Mouse (Mus musculus): Measurements from ENCODE around the gene Gcsh.

Gcsh gene

DNA sequence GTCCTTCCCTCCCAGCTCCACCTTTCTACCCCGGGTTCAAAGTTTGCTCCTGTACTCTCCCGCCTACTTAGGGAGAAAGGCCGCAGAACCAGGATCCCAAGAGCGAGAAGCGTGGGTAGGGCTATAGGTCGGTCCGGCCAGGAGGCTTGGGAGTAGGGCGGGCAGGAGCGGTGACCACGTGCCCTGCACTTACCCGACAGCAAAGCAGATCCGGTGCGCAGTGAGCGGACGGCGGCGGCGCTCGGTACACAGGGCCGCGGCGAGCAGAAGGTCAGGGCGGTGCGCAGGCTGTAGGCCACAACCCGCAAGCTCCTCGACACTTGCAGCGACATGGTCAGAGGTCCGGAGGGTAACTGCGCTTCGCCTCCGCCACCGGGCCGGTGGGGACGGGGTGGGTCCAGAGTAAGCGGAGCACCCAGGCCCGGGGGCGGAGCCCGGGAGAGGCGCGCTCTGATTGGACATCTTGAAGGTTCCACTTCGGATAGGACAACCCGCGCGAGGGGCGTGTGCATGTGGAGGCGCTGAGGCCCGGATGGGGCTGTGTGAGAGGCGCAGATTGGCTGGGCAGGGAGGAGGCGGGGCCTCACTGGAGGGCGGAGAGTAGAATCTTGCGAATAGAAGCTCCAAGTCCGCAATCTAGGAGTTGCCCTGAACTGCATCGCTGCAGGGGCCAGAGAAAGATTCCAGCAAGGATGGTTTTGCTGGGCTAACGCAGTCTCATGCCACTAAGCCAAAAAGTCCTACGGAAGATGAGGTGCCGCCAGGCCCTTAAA is at the start of gene Gcsh:
Gcsh (minus strand) TSS at position 443 of the 773 bp plus-strand sequence.
- DNase-seq (ENCODE audit: low read depth, low spot score), result peak; percentile 94

DNA sequence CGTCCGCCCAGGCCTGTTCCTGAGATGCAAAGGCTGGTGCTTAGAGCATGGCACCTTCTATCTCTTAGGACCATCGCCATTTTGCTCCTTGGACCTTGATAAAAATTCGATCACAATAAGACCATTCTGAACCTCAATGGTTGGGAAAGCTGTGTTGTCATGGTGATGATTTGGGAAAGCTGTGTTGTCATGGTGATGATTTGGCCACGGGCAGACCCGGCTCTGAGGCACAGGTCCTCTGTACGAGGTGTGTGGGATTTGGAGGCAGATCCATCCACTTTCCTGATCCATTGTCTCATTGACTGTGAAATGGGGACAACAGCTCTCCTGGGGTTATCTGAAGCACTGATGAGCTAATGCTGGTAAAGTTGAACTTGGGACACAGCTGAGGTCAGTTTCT is 46.5 kb upstream of the Gcsh start:
- no peak for DNase-seq (ENCODE audit: low read depth, low spot score)

- no peak for DNase-seq (ENCODE audit: low read depth, low spot score)
Measured at GRCm38 (mm10) chr8:117037374-117037935, 44.1 kb upstream of the Gcsh start.

GRCm38 (mm10) chr8:117033393-117033792 is 40.1 kb upstream of the Gcsh start:
- no peak for DNase-seq (ENCODE audit: low read depth, low spot score)

GRCm38 (mm10) chr8:117032609-117033008 is 39.3 kb upstream of the Gcsh start:
- DNase-seq (ENCODE audit: low read depth, low spot score), result no peak

GRCm38 (mm10) chr8:117031476-117031875 is 38.1 kb upstream of the Gcsh start:
- DNase-seq (ENCODE audit: low read depth, low spot score), result no peak

- no peak for DNase-seq (ENCODE audit: low read depth, low spot score)
Measured at GRCm38 (mm10) chr8:117028686-117029085, 35.3 kb upstream of the Gcsh start.

DNA sequence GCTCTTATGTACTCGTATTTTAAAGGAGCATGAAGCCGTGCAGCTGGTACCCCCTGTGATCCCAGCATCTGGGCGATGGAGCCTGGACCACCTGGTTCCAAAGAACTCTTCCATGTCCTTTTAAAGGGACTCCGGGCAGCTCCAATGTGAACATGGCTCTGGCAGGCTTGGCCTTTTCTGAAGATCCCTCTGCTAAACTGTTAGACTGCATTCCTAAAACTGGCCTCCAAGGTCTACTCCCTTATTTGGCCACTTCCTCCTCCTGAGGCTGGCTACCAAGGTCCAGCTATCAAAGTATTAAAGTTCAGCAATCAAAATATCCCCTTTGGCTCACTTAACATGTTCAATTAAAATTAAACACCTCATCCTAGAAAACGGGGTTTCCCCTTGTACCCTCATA is 34.3 kb upstream of the Gcsh start:
- no peak for DNase-seq (ENCODE audit: low read depth, low spot score)

DNA sequence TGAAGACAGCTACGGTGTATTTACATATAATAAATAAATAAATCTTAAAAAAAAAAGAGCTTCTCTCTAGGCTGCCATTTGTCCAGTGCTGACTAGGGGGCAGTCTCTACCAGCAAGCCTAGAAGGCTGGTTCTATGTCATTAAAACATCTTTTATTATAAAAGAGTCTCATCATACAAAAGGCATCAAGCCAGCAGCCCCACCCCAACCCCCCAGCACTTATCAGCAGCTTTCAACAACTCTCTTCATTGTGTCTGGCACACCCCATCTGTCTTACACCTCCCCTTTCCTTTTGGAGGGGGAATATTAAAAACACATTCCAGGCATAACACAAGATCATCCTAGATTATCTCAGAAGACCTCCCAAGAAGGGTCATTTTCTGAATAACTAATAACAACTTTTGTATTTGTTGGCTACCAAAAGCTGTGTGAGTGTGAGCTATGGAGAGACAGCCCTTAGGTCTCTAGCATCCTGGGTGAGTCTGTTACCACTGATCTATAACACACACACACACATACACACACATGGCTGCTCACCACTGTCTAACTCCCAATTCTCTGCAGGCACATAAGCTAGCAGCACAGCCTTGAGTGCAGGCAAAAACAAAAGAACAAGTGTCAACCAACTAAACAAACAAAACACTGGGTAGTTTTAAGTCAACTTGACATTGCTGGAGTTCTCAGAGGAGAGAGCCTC is 29.1 kb upstream of the Gcsh start:
- no peak for DNase-seq (ENCODE audit: low read depth, low spot score)

DNA sequence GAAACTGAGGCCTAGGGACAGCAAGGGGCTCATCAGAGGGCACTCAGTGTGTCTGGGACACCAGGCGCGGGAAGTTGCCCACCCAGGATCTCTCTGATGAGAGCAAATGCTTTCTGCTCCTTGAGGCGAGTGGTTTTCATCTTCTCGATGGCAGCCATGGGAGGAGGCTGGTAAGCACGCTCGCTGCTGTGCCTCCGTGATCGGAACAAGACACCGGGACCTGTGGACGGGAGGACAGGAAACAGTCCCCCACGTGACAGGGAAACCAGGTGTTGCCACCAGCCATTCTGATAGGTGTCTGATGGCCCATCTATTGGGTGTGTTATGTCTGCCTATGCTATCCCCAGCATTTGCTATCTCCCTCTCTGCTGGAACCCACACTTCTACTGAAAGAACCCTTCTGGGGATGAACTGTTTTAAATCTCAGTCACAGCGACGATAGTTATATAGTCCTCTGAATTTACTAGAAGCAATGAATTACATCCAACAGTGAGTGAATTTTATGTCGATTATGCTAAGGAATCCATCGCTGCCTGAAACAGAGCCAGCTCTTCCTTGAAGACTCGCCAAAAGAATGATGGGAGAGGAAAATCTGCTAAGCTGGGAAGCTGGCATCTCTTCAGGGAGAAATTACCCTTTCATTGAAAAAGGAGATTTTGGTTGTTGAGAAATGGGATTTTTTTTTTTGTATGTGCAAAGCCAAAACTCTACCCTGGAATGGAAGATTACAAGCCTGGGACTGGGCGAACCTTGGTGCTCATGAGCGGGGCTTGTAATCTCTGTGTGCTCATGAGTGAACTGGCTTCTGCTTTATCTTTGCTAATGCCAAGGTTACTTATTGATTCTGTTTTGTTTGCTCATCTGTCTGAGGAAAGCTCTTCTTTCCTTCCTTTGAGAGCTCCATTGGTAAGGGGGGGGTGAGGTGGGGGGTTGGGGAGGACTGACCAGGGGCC is 26.3 kb upstream of the Gcsh start:
- no peak for DNase-seq (ENCODE audit: low read depth, low spot score)

DNA sequence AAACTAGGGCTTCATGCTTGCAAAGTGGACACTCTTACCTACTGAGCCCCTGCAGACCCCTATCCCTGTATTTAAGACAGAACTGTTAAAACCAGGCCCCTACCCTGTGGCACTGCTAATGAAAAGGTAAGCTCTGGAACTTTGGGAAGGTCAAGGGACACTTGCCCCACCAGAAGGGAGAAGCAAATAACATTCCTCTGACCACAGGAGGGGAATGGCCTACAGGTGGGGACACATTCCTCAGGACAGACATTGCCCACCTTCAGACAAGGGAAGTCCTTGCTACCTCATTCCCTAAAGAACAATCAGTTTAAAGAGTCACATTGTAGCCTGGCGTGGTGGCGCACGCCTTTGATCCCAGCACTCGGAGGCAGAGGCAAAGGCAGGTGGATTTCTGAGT is 24.6 kb upstream of the Gcsh start:
- no peak for DNase-seq (ENCODE audit: low read depth, low spot score)

DNA sequence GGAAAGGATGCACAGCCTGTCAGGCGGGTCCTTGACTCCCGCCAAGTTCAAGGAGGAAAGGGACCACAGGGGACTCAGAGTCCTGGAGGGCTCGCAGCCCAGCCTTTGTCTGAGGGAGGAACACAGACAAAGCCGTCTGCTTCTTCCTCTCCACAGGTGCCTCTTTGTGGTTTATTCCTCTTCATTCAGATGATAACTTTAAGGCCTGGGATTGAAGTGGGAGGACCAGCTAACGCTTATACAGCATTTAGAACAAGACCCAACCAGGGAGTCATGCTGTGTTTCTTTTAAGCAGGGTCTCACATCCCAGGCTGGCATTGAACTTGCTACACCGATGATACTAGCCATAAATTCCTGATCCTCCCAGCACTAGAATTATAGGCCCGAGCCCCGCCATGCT is 23.7 kb upstream of the Gcsh start:
- no peak for DNase-seq (ENCODE audit: low read depth, low spot score)

GRCm38 (mm10) chr8:117015670-117016069 is 22.3 kb upstream of the Gcsh start:
- DNase-seq (ENCODE audit: low read depth, low spot score), result no peak

DNA sequence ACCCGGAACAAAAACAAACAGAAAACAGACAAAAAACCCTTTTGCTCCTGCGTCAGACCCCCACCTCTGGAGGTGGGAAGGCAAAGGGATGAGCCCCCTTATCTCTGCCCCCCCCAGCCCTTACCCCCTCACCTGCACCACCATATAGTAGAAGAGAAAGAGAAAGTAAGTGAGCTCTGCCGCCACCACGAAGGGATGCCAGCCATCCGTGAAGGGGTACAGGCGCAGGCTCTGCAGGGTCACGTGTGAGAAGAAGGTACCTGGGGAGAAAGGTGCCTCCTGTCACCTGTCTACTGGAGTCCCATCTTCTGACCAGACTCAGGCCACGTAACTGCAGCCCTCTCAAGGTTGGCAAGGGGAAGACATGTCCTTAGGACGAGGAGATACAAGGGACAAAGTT is 18.0 kb upstream of the Gcsh start:
- no peak for DNase-seq (ENCODE audit: low read depth, low spot score)

DNA sequence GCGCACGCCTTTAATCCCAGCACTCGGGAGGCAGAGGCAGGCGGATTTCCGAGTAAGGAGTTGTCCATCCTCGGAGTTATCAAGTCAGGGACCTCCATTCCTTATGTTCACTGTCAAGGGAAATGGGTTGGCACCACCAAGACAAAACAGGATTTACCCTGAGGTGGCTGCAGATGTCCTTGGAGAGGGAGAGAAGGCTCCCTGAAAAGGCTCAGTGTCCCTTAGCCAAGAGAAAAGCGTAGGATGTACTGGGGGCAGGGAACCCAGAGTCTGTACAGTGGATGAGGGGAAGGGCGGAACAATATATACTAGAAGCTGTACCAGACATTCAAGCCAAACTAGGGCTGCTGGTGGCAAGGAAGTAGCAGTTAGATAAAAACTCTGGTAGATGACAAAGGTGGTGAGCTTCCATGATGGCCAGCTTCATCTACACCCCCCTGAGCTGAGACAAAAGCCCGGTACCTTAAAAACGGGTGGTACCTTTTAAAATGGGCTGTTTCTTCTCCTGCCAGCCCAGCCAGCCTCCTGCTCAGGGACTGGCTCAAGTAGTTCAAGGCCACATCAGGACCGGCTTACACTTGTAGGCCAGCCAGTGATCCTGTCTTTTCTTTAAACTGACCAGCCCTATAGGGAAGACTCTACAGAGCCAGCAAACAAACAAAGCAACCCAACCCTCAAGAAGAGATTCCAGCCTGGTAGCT is 829 bp upstream of the Gcsh start:
- no peak for DNase-seq (ENCODE audit: low read depth, low spot score)

GRCm38 (mm10) chr8:116992176-116992971 is 963 bp downstream of the Gcsh start:
- DNase-seq (ENCODE audit: low read depth, low spot score), result no peak

DNA sequence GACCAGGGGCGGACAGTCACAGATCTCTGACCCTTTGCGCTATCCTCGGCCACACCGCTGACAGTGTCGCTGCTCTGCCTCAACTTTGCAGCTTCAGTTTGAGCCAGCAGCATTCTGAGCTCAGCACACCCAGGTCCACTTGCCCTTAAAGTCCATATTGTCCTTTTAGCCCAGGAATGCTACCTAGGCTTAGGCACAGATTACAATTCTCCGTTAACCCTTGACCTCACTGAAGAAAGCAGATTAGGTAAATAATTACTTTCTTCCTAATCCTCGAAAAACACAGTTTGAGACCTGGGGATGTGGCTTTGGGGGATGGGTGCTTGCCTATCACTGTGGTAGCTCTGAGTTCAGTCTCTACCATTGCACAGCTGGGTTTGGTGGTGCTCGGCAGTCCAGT is 2.1 kb downstream of the Gcsh start:
- DNase-seq (ENCODE audit: low read depth, low spot score), result no peak

GRCm38 (mm10) chr8:116989842-116990241 is 3.5 kb downstream of the Gcsh start:
- no peak for DNase-seq (ENCODE audit: low read depth, low spot score)

GRCm38 (mm10) chr8:116980117-116980516 is 13.2 kb downstream of the Gcsh start:
- peak; percentile 52 for DNase-seq (ENCODE audit: low read depth, low spot score)

DNA sequence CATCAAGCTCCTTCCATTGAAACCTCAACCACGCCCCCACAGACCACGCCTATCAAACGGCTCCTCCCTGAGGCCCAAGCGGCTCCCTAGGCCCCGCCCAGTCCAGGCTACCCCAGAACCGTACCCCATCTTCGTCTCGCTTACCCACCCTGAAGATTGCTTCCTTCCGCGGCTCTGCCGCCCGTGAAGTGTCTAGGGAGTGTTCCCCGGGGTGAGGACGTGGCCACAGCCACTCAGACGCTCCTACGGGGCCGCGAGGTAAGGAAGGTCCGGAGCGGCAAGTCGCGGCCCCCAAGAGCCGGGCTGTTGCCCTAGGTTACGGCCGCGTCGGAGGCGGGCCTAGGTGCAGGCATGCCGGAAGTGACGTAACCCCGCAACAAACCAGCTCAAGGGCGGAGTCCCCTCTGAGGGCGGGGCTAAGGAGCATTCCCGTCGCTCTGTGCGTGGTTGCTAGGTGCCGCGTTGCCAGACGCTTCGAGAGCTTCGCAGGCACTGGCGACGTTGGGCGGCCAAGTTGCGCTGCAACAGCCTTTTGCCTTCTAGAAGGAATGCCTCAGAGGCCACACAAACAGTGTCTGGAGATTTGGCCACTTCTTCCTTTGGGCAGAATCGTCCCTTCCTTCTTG is 14.6 kb downstream of the Gcsh start, which contains the start of gene 1700030J22Rik:
1700030J22Rik (minus strand) TSS at position 329 of the 626 bp plus-strand sequence.
- peak; percentile 95 for DNase-seq (ENCODE audit: low read depth, low spot score)

All from embryo, embryonic 11.5 days (tissue).